Mouse (Mus musculus) thymus, postnatal 0 days (tissue): Measurements from ENCODE around the gene Igsf23. TPM values are rescaled to one million over a fixed set of nuclear protein-coding genes. Genes with fewer than 3 reads are reported as not detected.

Experiments used
- polyA plus RNA-seq: library from polyadenylated mRNA; unstranded; fragments of >200 nt; fragmentation: Nextera tagmentation; extraction: Ambion mirVana; gene quantifications from 2 replicates; pipeline ENCODE4 v1.2.1, GENCODE M21; 2015

The Igsf23 gene
- polyA plus RNA-seq, 1 experiment from 2014 or later = 15.5 TPM

Other genes starting within 250 kb of the Igsf23 start
- gene Tomm40, start 235.3 kb downstream of the Igsf23 start, polyA plus RNA-seq = 132 and 140 TPM in 2 replicates
- 7.0 and 7.1 TPM in 2 replicates for gene Nectin2, start 200.3 kb downstream of the Igsf23 start, polyA plus RNA-seq
- 29.7 and 30.9 TPM in 2 replicates for gene Bcam, start 179.7 kb downstream of the Igsf23 start, polyA plus RNA-seq
- gene Cblc, start 153.9 kb downstream of the Igsf23 start, polyA plus RNA-seq = 2.6 and 4.2 TPM in 2 replicates
- 9.5 and 13.1 TPM in 2 replicates for gene Bcl3, start 128.0 kb downstream of the Igsf23 start, polyA plus RNA-seq
- not detected in 2 replicates for gene Gm19345, start 98.8 kb downstream of the Igsf23 start, polyA plus RNA-seq
- gene Ceacam16, start 89.5 kb downstream of the Igsf23 start, polyA plus RNA-seq = 0.46 and 0.59 TPM in 2 replicates
- 0.10 and 0.14 TPM in 2 replicates for gene Ceacam19, start 62.8 kb downstream of the Igsf23 start, polyA plus RNA-seq
- 33.7 and 52.4 TPM in 2 replicates for gene Pvr, start 29.6 kb downstream of the Igsf23 start, polyA plus RNA-seq
- 0.06 TPM in 1 of 2 replicates, not detected in the other for gene Ceacam20, start 14.7 kb upstream of the Igsf23 start, polyA plus RNA-seq
- not detected in 2 replicates for gene Nlrp9b, start 40.7 kb upstream of the Igsf23 start, polyA plus RNA-seq
- not detected in 2 replicates for gene Vmn1r91, start 148.9 kb upstream of the Igsf23 start, polyA plus RNA-seq
- not detected in 2 replicates for gene Gm16442, start 171.8 kb upstream of the Igsf23 start, polyA plus RNA-seq
- not detected in 2 replicates for gene Vmn1r93, start 188.3 kb upstream of the Igsf23 start, polyA plus RNA-seq
- not detected in 2 replicates for gene Vmn1r94, start 217.6 kb upstream of the Igsf23 start, polyA plus RNA-seq
- not detected in 2 replicates for gene Vmn1r95, start 243.0 kb upstream of the Igsf23 start, polyA plus RNA-seq